Mouse (Mus musculus): ENCODE data around the gene Rhbdd2. TPM values are rescaled to one million over a fixed set of nuclear protein-coding genes. Genes with fewer than 3 reads are reported as not detected.

Gene Rhbdd2
- 3.4 and 4.0 TPM in 2 replicates for polyA plus RNA-seq (2012; rRNA removed)

GRCm38 (mm10) chr5:135632117-135632796 is at the start of gene Rhbdd2:
Gene Rhbdd2, plus strand, starts transcription at chr5:135632618.

DNA sequence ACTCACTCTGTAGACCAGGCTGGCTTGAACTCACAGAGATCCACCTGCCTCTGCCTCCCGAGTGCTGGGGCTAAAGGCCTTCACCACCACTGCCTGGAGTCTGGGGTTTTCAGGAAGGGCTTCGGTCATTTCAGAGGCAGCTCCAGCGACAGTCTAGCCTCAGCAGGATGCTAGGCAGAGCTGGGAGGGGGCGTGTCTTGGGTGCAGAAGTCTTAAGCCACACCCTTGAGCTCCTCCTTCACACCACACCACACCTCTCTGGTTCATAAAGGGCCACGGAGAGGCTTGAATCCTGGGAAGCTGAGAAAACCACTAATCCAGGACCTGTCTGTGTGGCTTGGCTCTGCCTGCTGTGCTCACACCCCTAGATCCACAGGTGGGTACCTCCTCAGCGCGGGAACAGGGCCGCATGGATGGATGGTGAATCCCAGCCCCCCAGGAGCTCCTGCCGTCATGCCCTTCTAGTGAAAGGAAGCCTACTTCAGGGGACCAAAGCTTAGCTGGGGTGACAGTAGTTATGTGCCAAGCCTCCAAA is 37.4 kb downstream of the Rhbdd2 start, which contains the start of gene Por:
TSS of gene Por (plus strand) at position 293 of the 535 bp plus-strand sequence.

Other genes with a start within 250 kb of the Rhbdd2 start
- 5.7 and 8.6 TPM in 2 replicates for gene Pom121, start 238.1 kb upstream of the Rhbdd2 start, polyA plus RNA-seq (2012; rRNA removed)
- 1.9 and 2.0 TPM in 2 replicates for gene Hip1, start 87.5 kb upstream of the Rhbdd2 start, polyA plus RNA-seq (2012; rRNA removed)
- not detected in 2 replicates for gene Ccl26, start 69.0 kb upstream of the Rhbdd2 start, polyA plus RNA-seq (2012; rRNA removed)
- 10.5 and 12.0 TPM in 2 replicates for gene Ccl24, start 59.6 kb upstream of the Rhbdd2 start, polyA plus RNA-seq (2012; rRNA removed)
- 18.1 and 22.7 TPM in 2 replicates for gene Por, start 37.4 kb downstream of the Rhbdd2 start, polyA plus RNA-seq (2012; rRNA removed)
- gene Tmem120a, start 111.8 kb downstream of the Rhbdd2 start, polyA plus RNA-seq (2012; rRNA removed), result 4.6 and 5.7 TPM in 2 replicates
- gene Styxl1, start 145.8 kb downstream of the Rhbdd2 start, polyA plus RNA-seq (2012; rRNA removed), result 0.05 TPM in 1 of 2 replicates, not detected in the other
- 211 and 234 TPM in 2 replicates for gene Mdh2, start 145.9 kb downstream of the Rhbdd2 start, polyA plus RNA-seq (2012; rRNA removed)
- gene Srrm3, start 174.3 kb downstream of the Rhbdd2 start, polyA plus RNA-seq (2012; rRNA removed), result 0.01 and 0.02 TPM in 2 replicates

All from liver, embryonic 14 days (tissue).